In genomic region chr3:123092913-123093639, GRCm38 (mm10) we compare ENCODE assay signal across 9 mouse cellular contexts. TPM values are rescaled to one million over a fixed set of nuclear protein-coding genes. Genes with fewer than 3 reads are reported as not detected.
DNase-seq lines count a peak whose midpoint lies in the region.
"Had no signal": no experiment of that assay in that cellular context is flagged by ENCODE, and none has a peak within 500 bp of the region (broad histone marks: within the 10 kb centered on the region; RNA-seq: fewer than 3 reads in every experiment).

No protein-coding gene starts in this region.

- 60% methylated on average over 12 of the region's 12 CpGs for WGBS in embryonic facial prominence, embryonic 10.5 days

- H3K27ac ChIP-seq in embryonic facial prominence, embryonic 10.5 days (replicated peaks): no peak overlapping the region

- H3K36me3 ChIP-seq in embryonic facial prominence, embryonic 10.5 days (replicated peaks): no peaks in the 10 kb centered on the region

- peak; percentile 53 for DNase-seq in embryo, embryonic 10.5 days (ENCODE audit: low spot score)
- DNase-seq in embryo, embryonic 10 days (ENCODE audit: low spot score): no peak
- peak; percentile 25 for DNase-seq in embryonic facial prominence, embryonic 10.5 days (ENCODE audit: low spot score)
- peak; percentile 50 to 59 for DNase-seq in kidney, adult 8-10 months
- DNase-seq in lung, postnatal 14 days: peak; percentile 36
- DNase-seq in thymus, postnatal 4 days: no peak
- no peak for DNase-seq in thymus, postnatal 36 days
- DNase-seq in ovary, postnatal 10 days (ENCODE audit: low spot score): no peak

- H3K4me3 ChIP-seq in embryonic facial prominence, embryonic 10.5 days: no peak overlapping the region

- H3K4me1 ChIP-seq in embryonic facial prominence, embryonic 10.5 days: peaks cover 28% of the 10 kb centered on the region

- no peaks in the 10 kb centered on the region for H3K9me3 ChIP-seq in embryonic facial prominence, embryonic 10.5 days

- H3K27me3 ChIP-seq in embryonic facial prominence, embryonic 10.5 days (replicated peaks; ENCODE audit: low read depth, poor library complexity, severe bottlenecking): no peaks in the 10 kb centered on the region

RNA-seq across cellular contexts. Expression of gene Myoz2, which starts 58.3 kb away (rescaled TPM):
- polyA plus RNA-seq in embryonic facial prominence, embryonic 10.5 days (2016; fragmentation: Nextera tagmentation; extraction: Ambion mirVana): not detected in 2 replicates
- polyA plus RNA-seq: cortical plate, adult 2 months had no signal

Comparison
In these comparisons a context has a peak if more than half of its experiments do, and no peak if none do; other contexts are left out.
1. DNase-seq: peak in embryo, embryonic 10.5 days (single experiment), embryonic facial prominence, embryonic 10.5 days (single experiment), kidney, adult 8-10 months (2 of 2) and lung, postnatal 14 days (single experiment); none in embryo, embryonic 10 days (single experiment), thymus, postnatal 4 days (single experiment), thymus, postnatal 36 days (0 of 2) and ovary, postnatal 10 days (single experiment).